Mouse (Mus musculus) bone marrow macrophage, adult 2 months (primary cell): ENCODE results near the gene Ccdc154.

Experiments used
- CTCF ChIP-seq: IDR thresholded peaks from 2 replicates; pipeline ENCODE4 v1.5.1; 2012; ENCODE audit warnings: low read depth, mild to moderate bottlenecking, low read length, moderate library complexity
- POLR2A ChIP-seq: IDR thresholded peaks from 2 replicates; pipeline ENCODE4 v1.6.1; 2012; ENCODE audit warnings: mild to moderate bottlenecking, low read depth, low read length, borderline replicate concordance

DNA sequence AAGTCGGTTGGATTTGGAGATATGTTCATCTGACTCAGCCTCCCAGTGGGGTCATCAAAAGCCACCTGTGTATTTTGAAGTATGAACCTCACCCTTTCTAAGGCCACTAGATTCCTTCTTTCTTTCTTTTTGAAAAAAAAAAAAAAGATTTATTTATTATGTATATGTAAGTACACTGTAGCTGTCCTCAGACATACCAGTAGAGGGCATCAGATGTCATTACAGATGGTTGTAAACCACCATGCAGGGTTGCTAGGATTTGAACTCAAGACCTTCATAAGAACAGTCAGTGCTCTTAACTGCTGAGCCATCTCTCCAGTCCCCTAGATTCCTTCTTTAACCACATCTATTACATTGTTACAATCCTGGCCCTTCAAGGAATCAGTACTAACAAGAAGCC, 32.2 kb upstream of the Ccdc154 start:
- TF ChIP-seq CTCF: no peak
- no peak for TF ChIP-seq POLR2A
